Mouse (Mus musculus): ENCODE data around the gene Clip2. TPM values are rescaled to one million over a fixed set of nuclear protein-coding genes. Genes with fewer than 3 reads are reported as not detected.
"Not testable (repeated sequence)": the region's sequence is repeated elsewhere in the genome, so short reads cannot be mapped to it uniquely, and the experiment has no call there.

The Clip2 gene
- polyA plus RNA-seq, 1 experiment from 2014 or later: 1.4 TPM

DNA sequence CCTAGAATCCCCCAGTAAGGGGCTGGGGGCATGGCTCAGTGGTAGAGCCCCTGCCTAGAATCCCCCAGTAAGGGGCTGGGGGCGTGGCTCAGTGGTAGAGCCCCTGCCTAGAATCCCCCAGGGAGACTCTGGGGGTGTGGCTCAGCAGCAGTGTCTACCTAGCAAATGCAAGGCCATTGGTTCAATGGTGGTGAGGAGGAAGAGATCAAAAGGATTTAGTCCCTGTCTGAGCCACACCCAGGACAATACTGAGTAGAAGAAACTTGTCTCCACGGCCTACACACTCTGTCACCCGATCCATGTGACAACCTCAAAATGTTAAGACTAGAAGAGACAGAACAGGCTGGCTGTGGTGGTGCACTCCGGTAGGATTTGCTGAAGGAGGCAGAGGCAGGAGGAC is 105.5 kb downstream of the Clip2 start:
- peaks cover 18% of the 10 kb centered on the region for H3K4me1 ChIP-seq (ENCODE audit: control insufficient read depth, insufficient read depth, low read length)
- H3K9me3 ChIP-seq (replicated peaks; ENCODE audit: control insufficient read depth, low read length); H3K9ac ChIP-seq (ENCODE audit: low read length); H3K4me3 ChIP-seq (ENCODE audit: low read length); H3K27ac ChIP-seq (ENCODE audit: low read length); H3K36me3 ChIP-seq (ENCODE audit: control insufficient read depth, insufficient read depth); H3K27me3 ChIP-seq (ENCODE audit: control insufficient read depth, insufficient read depth, low read length); H3K4me2 ChIP-seq (ENCODE audit: low read depth, low read length); ATAC-seq (replicated peaks; ENCODE audit: extremely low read depth, insufficient read depth, low FRiP score): not testable (repeated sequence)
- WGBS: 96% methylated on average over 4 of the region's 4 CpGs

DNA sequence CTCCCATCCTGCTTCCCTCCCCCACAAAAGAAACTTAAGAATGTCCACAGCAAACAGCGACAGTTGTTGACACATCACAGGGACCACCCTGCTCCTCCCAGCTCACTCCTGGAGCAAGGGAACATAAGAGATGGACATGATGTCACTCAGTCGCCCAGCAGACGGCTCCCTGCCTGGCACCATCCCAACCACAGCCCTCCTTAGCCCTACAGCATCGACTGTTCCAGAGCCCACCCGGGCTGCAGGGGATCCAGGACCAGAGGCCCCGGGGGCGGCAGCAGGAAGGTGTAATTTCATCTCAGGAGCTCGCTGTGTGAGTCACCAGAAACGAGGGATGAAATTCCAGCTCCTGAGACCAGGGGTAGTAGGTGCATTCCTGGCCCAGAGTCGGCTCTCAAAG is 106.3 kb downstream of the Clip2 start:
- Histone ChIP-seq H3K4me1 (ENCODE audit: control insufficient read depth, insufficient read depth, low read length) (peaks cover 27% of the 10 kb centered on the region), H3K27me3 (ENCODE audit: control insufficient read depth, insufficient read depth, low read length) (no peaks in the 10 kb centered on the region), H3K36me3 (ENCODE audit: control insufficient read depth, insufficient read depth) (0 out of 2 replicates have a peak, but pooled peaks cover 4% of the 10 kb centered on the region), H3K27ac (ENCODE audit: low read length) (peak overlapping the region; percentile 88), H3K4me3 (ENCODE audit: low read length) (no peak overlapping the region), H3K9ac (ENCODE audit: low read length) (peak overlapping the region; percentile 64), H3K4me2 (ENCODE audit: low read depth, low read length) (peak overlapping the region; percentile 19), H3K9me3 (replicated peaks; ENCODE audit: control insufficient read depth, low read length) (0 out of 2 replicates have a peak, but pooled peaks cover 3% of the 10 kb centered on the region)
- ATAC-seq (replicated peaks; ENCODE audit: extremely low read depth, insufficient read depth, low FRiP score): no peak; the same call in 1 of the 2 replicates
- 13% methylated on average over 10 of the region's 10 CpGs for WGBS

DNA sequence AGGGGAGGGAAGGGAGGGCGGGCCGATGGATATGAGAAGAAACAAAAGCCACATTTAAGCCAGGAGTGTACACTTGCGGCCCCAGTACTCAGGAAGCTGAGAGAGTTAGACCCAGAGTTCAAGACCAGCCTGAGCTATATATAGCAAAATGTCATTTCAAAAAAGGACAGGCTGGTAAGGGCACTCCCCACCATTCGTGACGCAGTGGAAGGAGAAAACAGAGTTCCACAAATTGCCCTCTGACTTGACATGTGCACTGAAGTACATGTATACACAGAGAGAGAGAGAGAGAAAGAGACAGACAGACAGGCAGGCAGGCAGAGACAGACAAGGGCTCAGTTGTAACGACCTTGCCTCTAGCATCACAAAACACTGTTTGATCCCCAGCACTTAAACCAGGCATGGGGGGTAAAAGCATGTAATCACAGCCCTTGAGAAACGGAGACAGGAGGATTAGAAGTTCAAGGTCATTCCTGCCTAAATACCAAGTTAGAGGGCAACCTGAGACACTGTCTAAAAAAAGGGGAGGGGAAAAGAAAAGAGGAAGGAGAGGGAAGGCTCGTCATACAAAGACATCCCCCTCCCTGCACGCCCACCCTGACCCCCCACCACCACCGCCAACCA is 106.9 kb downstream of the Clip2 start:
- 0 out of 2 replicates have a peak, but pooled peaks cover 3% of the 10 kb centered on the region for H3K9me3 ChIP-seq (replicated peaks; ENCODE audit: control insufficient read depth, low read length)
- WGBS: 27% methylated on average over 10 of the region's 10 CpGs
- H3K9ac ChIP-seq (ENCODE audit: low read length): peak overlapping the region; percentile 64
- H3K4me1 ChIP-seq (ENCODE audit: control insufficient read depth, insufficient read depth, low read length): peaks cover 33% of the 10 kb centered on the region
- 0 out of 2 replicates have a peak, but pooled peaks cover 4% of the 10 kb centered on the region for H3K36me3 ChIP-seq (ENCODE audit: control insufficient read depth, insufficient read depth)
- H3K4me2 ChIP-seq (ENCODE audit: low read depth, low read length): peak overlapping the region; percentile 19
- peak overlapping the region; percentile 88 for H3K27ac ChIP-seq (ENCODE audit: low read length)
- H3K27me3 ChIP-seq (ENCODE audit: control insufficient read depth, insufficient read depth, low read length): no peaks in the 10 kb centered on the region
- peak; percentile 29 for ATAC-seq (replicated peaks; ENCODE audit: extremely low read depth, insufficient read depth, low FRiP score)
- no peak overlapping the region for H3K4me3 ChIP-seq (ENCODE audit: low read length)

DNA sequence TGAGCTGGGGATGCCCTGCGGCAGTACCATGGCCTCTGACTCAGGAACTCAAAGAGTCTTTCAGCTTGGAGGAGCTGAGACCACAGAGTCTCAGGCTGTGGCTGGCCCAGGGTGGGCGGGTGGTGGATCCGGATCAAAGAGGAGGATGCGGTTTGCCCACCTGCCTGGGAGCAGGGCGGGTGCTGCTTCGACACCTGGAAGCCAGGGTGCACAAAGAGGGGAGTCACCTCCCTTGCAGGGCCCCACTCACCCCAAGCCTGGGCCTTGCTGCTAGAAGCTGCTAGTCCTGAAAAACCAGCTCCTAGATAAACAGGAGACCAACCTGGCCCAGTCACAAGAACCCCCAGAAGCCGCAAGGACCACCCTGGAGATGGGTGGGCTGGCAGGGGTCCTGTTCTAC is 107.8 kb downstream of the Clip2 start:
- 78% methylated on average over 7 of the region's 7 CpGs for WGBS
- no peak overlapping the region for H3K4me2 ChIP-seq (ENCODE audit: low read depth, low read length)
- H3K9ac ChIP-seq (ENCODE audit: low read length): no peak overlapping the region
- peaks cover 41% of the 10 kb centered on the region for H3K4me1 ChIP-seq (ENCODE audit: control insufficient read depth, insufficient read depth, low read length)
- no peaks in the 10 kb centered on the region for H3K27me3 ChIP-seq (ENCODE audit: control insufficient read depth, insufficient read depth, low read length)
- H3K9me3 ChIP-seq (replicated peaks; ENCODE audit: control insufficient read depth, low read length): 0 out of 2 replicates have a peak, but pooled peaks cover 3% of the 10 kb centered on the region
- peak overlapping the region; percentile 88 for H3K27ac ChIP-seq (ENCODE audit: low read length)
- ATAC-seq (replicated peaks; ENCODE audit: extremely low read depth, insufficient read depth, low FRiP score): peak; percentile 33; the same call in 1 of the 2 replicates
- 0 out of 2 replicates have a peak, but pooled peaks cover 4% of the 10 kb centered on the region for H3K36me3 ChIP-seq (ENCODE audit: control insufficient read depth, insufficient read depth)
- H3K4me3 ChIP-seq (ENCODE audit: low read length): no peak overlapping the region

DNA sequence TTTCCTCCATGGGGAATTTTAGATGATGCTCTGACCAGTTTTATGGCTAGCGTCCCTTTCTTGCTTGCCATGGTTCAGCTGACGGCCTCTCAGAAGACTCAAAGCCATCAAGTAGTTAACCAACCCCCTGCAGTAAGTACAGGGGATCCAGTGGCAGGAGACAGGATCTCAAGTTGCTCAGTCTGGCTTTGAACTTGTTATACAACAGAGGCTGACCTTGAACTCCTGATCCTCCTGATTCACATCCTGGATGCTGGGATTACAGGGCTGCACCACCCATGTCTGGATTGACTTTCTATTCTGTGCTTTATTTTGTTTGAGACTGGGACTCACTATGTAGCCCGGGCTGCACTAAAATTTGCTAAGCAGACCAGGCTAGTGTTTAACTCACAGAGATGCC is 110.2 kb downstream of the Clip2 start:
- Histone ChIP-seq H3K27me3 (ENCODE audit: control insufficient read depth, insufficient read depth, low read length) (no peaks in the 10 kb centered on the region), H3K9ac (ENCODE audit: low read length) (no peak overlapping the region), H3K4me1 (ENCODE audit: control insufficient read depth, insufficient read depth, low read length) (peaks cover 61% of the 10 kb centered on the region), H3K27ac (ENCODE audit: low read length) (no peak overlapping the region), H3K36me3 (ENCODE audit: control insufficient read depth, insufficient read depth) (0 out of 2 replicates have a peak, but pooled peaks cover 4% of the 10 kb centered on the region), H3K4me3 (ENCODE audit: low read length) (no peak overlapping the region), H3K4me2 (ENCODE audit: low read depth, low read length) (no peak overlapping the region), H3K9me3 (replicated peaks; ENCODE audit: control insufficient read depth, low read length) (0 out of 2 replicates have a peak, but pooled peaks cover 3% of the 10 kb centered on the region)
- no peak for ATAC-seq (replicated peaks; ENCODE audit: extremely low read depth, insufficient read depth, low FRiP score)
- 82% methylated on average over 3 of the region's 3 CpGs for WGBS

DNA sequence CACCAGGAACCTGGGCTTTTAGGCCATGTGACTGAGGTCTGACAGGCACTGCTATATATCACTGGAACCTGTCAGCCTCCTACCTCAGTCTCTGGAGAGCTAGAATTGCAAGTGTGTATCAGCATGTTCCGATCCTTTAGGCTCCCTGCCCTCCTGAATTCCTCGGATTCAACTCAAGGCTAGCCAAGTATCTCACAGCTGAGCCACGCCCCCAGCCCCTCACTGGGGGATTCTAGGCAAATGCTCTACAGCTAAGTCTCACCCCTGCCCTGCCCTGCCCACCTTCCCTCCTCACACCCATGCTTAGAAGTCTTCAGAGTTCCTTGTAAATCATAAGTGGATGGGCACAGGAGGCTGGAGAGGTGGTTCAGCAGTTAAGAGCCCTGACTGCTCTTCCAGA is 111.1 kb downstream of the Clip2 start:
- Histone ChIP-seq H3K9me3 (replicated peaks; ENCODE audit: control insufficient read depth, low read length) (0 out of 2 replicates have a peak, but pooled peaks cover 3% of the 10 kb centered on the region), H3K9ac (ENCODE audit: low read length) (no peak overlapping the region), H3K27ac (ENCODE audit: low read length) (peak overlapping the region; percentile 72), H3K36me3 (ENCODE audit: control insufficient read depth, insufficient read depth) (0 out of 2 replicates have a peak, but pooled peaks cover 4% of the 10 kb centered on the region), H3K27me3 (ENCODE audit: control insufficient read depth, insufficient read depth, low read length) (no peaks in the 10 kb centered on the region), H3K4me3 (ENCODE audit: low read length) (no peak overlapping the region), H3K4me1 (ENCODE audit: control insufficient read depth, insufficient read depth, low read length) (peaks cover 69% of the 10 kb centered on the region), H3K4me2 (ENCODE audit: low read depth, low read length) (no peak overlapping the region)
- ATAC-seq (replicated peaks; ENCODE audit: extremely low read depth, insufficient read depth, low FRiP score): no peak
- WGBS: 30% methylated on average over 3 of the region's 3 CpGs

DNA sequence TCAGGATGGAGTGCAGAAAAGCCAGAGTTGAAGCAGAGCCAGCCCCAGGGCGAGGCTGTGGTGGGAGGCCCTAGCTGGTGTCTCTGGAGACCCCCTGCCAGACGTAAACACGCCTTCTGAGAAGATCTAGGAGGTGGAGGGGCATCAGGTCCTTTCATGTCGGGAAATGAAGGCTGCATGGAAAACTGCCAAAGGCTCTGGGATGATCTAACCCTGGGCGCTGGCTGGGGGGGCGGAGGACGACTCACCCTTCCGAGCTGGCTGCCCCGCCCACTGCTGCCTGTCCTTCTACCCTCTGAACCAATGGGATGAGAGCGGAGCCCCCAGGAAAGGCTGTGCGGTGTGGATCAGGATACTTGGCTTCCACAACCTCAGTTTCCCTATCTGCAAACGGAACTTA is 112.1 kb downstream of the Clip2 start:
- 0 out of 2 replicates have a peak, but pooled peaks cover 4% of the 10 kb centered on the region for H3K36me3 ChIP-seq (ENCODE audit: control insufficient read depth, insufficient read depth)
- H3K9ac ChIP-seq (ENCODE audit: low read length): 0 out of 2 replicates have a peak overlapping the region, but pooled peaks have one; percentile 39
- peak overlapping the region; percentile 72 for H3K27ac ChIP-seq (ENCODE audit: low read length)
- ATAC-seq (replicated peaks; ENCODE audit: extremely low read depth, insufficient read depth, low FRiP score): peak; percentile 37; the same call in 1 of the 2 replicates
- 0 out of 2 replicates have a peak, but pooled peaks cover 3% of the 10 kb centered on the region for H3K9me3 ChIP-seq (replicated peaks; ENCODE audit: control insufficient read depth, low read length)
- H3K4me3 ChIP-seq (ENCODE audit: low read length): no peak overlapping the region
- peak overlapping the region; percentile 28 for H3K4me2 ChIP-seq (ENCODE audit: low read depth, low read length)
- H3K4me1 ChIP-seq (ENCODE audit: control insufficient read depth, insufficient read depth, low read length): peaks cover 65% of the 10 kb centered on the region
- H3K27me3 ChIP-seq (ENCODE audit: control insufficient read depth, insufficient read depth, low read length): no peaks in the 10 kb centered on the region
- 34% methylated on average over 12 of the region's 12 CpGs for whole genome bisulfite sequencing

DNA sequence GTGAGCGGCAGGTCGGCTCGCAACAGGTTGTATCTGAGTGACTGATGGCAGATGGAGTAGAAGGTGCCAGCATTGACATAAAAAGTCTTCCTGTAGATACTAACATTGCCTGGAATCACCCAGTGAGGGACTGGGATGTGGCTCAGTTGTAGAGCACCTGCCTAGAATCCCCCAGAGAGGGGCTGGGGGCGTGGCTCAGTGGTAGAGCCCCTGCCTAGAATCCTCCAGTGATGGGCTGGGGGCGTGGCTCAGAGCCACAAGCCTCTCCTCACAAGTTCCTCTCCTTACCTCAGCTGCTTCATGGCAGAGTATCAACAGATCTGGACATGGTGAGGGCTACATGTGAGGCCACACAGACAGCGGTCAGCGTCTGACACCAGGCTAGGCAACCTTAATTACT is 112.8 kb downstream of the Clip2 start:
- 0 out of 2 replicates have a peak, but pooled peaks cover 3% of the 10 kb centered on the region for H3K9me3 ChIP-seq (replicated peaks; ENCODE audit: control insufficient read depth, low read length)
- ATAC-seq (replicated peaks; ENCODE audit: extremely low read depth, insufficient read depth, low FRiP score): no peak
- no peaks in the 10 kb centered on the region for H3K27me3 ChIP-seq (ENCODE audit: control insufficient read depth, insufficient read depth, low read length)
- no peak overlapping the region for H3K4me2 ChIP-seq (ENCODE audit: low read depth, low read length)
- peak overlapping the region; percentile 72 for H3K27ac ChIP-seq (ENCODE audit: low read length)
- 90% methylated on average over 7 of the region's 7 CpGs for WGBS
- no peak overlapping the region for H3K9ac ChIP-seq (ENCODE audit: low read length)
- peaks cover 60% of the 10 kb centered on the region for H3K4me1 ChIP-seq (ENCODE audit: control insufficient read depth, insufficient read depth, low read length)
- H3K4me3 ChIP-seq (ENCODE audit: low read length): no peak overlapping the region
- 0 out of 2 replicates have a peak, but pooled peaks cover 4% of the 10 kb centered on the region for H3K36me3 ChIP-seq (ENCODE audit: control insufficient read depth, insufficient read depth)
